Mouse (Mus musculus) NIH3T3 (cell line): ENCODE results near the gene Ebf4.
"Not testable (repeated sequence)": the region's sequence is repeated elsewhere in the genome, so short reads cannot be mapped to it uniquely, and the experiment has no call there.

ENCODE experiments used
- DNase-seq: peaks from one replicate; pipeline ENCODE4 v3.0.0-alpha.2; 2012; ENCODE audit warnings: low read depth

The Ebf4 gene

GRCm38 (mm10) chr2:130295331-130296133 is 563 bp downstream of the Ebf4 start:
- no peak for DNase-seq

- DNase-seq = no peak
These were observed 1.3 kb downstream of the Ebf4 start for GRCm38 (mm10) chr2:130296134-130296745.

DNA sequence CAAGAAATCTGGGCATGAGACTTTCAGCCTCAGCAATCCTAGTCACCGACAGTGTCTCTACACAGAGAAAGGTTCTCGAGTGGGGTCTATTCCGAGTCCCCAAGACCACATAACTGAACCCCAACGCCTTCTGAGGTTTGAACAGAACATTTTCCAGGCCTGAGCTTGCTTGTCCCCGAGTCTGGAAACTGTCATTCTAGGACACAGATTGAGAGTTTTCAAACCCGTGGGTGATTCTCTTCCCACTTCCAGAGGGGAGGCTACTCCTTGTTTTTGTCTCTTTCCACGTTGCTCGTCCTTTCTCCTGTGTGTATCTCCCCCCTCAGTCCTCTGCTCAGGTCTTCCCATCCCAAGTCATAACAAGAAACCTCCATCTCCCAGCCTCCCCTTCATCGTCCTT is 2.6 kb downstream of the Ebf4 start:
- no peak for DNase-seq

DNA sequence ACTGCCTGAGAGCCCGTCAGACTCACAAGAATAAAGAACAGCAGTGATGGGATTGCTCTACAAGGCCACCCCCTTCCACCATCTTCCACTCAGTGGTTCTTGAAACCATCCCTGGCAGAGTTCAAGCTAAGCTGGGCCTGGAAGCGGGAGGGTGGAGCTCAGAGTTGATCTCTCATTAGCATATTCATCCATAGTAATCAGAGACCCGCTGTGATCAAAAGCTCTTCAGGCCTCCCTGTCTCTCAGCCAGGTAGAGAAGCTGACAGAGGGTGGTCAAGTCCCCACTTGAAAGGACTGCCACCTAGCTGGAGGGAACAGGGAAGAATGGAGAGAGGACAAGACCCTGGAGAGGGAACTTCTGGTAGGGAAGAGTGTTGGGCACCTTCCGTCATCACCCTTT is 8.0 kb downstream of the Ebf4 start:
- DNase-seq = no peak

GRCm38 (mm10) chr2:130327057-130327456 is 32.1 kb downstream of the Ebf4 start:
- DNase-seq = no peak

DNA sequence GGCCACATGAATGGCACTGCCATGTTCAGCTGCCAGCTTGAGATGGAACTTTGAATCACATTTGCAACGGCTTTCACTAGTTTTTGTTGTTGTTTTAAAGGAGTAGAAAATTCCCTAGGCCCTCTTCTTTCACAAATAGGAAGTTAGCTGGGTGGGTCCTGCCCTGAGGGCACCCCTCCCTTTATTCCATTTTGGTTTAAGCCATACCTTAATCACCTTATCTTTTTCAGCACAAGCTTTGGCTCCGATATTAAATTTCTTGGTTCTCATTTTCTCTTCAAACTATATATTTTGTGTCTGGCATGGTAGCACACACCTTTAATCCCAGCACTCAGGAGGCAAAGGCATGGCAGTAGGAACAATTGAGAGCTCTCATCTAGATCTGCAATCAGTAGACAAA is 34.5 kb downstream of the Ebf4 start:
- no peak for DNase-seq

DNA sequence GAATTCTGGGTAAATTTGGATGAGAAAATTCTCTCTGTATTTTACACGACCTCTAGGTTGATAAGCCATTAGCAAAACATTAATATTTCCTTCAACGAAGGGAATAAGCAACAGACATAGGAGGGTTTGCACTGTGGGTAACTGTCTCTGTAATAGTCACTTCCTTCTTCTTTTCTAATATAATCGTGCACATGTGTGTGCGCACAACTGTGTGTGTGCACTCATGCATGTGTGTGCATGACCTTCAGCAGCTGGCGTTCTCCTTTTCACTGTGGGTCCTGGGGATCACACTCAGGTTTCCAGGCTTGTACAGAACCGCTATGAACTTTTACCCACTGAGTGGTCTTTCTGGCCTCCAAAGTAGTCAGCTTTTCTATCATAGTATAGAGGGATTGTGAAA is 40.1 kb downstream of the Ebf4 start:
- no peak for DNase-seq

- peak; percentile 6 for DNase-seq
These were observed 45.7 kb downstream of the Ebf4 start for GRCm38 (mm10) chr2:130340464-130341219.

DNA sequence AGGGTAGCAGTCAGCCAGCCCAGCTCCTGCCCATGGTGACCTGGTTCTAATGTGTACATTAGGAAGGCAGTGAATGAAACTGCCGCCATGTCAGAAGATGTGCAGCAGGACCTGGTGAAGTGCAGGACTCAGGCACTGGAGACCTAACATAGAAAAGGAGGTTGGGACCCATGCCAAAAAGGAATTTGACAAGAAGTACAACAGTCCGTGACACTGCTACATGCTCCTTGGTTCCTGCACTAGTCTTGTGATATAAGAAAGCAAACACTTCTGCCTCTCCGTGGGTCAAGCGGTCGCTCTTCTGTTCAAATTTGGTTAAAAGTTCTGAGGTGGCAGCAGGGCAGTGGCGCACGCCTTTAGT is 46.2 kb downstream of the Ebf4 start:
- no peak for DNase-seq

- peak; percentile 20 for DNase-seq
These were observed 55.4 kb downstream of the Ebf4 start for GRCm38 (mm10) chr2:130350376-130350775.

DNA sequence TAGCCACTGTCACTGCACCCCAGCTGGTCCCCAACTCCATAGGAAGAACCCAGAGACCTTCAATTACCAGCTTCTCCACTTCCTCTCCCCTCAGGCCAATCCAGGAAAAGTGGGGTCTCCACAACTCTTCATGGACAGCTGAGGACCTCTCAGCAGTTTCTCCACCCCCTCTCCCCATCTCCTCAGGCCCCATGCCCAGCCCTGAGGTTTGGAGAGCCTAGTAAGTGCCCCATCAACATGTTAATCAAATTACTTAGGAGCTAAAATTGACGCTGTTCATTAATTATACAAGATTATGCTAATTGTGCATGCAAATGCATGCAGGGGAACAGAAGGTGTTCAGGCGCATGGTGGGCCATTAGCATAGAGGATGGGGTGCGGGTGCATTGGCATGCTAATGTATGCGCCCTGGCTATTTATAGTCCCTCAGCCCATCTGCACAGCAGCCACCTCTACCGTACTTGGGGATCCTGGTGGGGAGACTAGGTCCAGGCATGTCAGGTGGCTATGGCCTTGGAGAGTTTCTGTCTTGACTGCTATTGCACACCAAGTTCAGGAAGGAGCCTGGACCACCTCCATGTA is 56.9 kb downstream of the Ebf4 start:
- no peak for DNase-seq

DNA sequence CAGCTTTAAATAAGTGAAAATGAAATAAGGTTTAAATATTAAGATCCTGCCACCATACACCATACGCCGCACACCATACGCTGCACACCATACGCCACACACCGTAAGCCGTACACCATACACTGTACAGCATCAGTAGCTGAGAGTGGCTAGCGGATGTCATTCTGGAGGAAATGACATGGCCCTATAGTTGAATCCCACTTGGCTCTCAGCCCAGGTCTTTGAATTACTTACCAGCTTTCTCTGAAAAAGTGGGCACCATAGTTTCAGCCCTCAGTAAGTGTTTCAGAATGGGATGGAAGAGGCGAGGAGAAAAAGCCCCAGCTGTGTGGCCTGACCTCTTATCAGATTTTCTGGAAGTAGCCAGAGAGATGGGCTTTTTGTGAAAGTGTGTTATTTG is 58.4 kb downstream of the Ebf4 start:
- no peak for DNase-seq

GRCm38 (mm10) chr2:130353889-130354288 is 58.9 kb downstream of the Ebf4 start:
- DNase-seq = no peak

- DNase-seq = no peak
These were observed 62.6 kb downstream of the Ebf4 start for GRCm38 (mm10) chr2:130357551-130357950.

DNA sequence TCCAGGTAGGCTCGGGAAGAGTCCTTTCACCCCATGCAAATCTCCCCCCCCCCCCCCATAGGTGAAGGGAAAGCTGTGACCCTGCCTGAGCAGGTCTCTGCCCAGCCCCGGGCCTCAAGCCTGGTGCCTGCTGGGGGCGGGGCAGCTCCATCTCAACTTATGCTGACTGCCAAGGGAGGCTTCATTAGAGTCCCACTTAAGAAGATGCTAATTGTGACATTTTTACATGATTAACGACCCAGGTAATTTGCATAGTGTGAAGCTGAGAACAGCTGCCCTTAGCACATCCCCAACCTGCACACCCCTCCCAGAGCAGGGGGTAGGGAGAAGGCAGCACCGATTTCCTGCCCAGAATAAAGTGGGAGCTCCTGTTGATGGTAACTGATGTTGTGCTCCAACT is 63.9 kb downstream of the Ebf4 start:
- no peak for DNase-seq

DNA sequence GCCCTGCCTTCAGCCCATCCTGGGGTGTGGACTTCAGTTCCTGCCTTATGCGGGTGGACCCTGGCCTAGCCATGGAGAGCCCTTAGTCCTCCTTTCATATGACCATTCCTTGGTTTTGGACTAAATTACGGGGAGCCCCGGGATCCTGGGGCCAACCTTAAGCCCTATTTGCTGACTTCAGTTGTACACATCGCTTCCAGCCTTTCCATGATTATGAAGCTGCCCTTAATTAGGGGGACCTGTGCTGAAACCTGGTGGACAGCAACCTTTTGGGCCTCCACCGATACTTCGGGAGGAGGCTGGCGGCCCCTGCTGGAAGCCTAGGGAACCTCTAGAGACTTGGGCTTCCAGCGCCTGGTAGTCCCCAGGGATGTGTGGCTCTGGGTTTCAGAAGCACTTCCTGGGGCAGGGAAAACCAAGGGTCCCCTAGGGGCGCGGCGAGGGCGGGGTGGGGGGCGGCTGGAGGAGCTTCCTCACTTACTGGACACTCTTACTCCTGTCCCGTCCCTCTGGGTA is 67.6 kb downstream of the Ebf4 start:
- DNase-seq = peak; percentile 67

- no peak for DNase-seq
These were observed 70.5 kb downstream of the Ebf4 start for GRCm38 (mm10) chr2:130365211-130366094.

GRCm38 (mm10) chr2:130367386-130367785 is 72.4 kb downstream of the Ebf4 start:
- no peak for DNase-seq

GRCm38 (mm10) chr2:130373026-130373425 is 78.1 kb downstream of the Ebf4 start:
- DNase-seq = not testable (repeated sequence)

- DNase-seq = peak; percentile 6
These were observed 80.0 kb downstream of the Ebf4 start for GRCm38 (mm10) chr2:130374951-130375350.

GRCm38 (mm10) chr2:130383205-130383604 is 88.2 kb downstream of the Ebf4 start:
- DNase-seq = no peak
